Mouse (Mus musculus) liver, embryonic 16.5 days (tissue): Measurements from ENCODE around the gene Fbxo3. TPM values are rescaled to one million over a fixed set of nuclear protein-coding genes. Genes with fewer than 3 reads are reported as not detected.
A peak's percentile ranks its signal among the peaks of the same experiment; 100 is the strongest.
"Not testable (repeated sequence)": the region's sequence is repeated elsewhere in the genome, so short reads cannot be mapped to it uniquely, and the experiment has no call there.

Experiments used
- ATAC-seq: fragments of 200-750 bp; cut with Nextera tagmentation; 2 replicates; pipeline ENCODE4 v1.8.0; 2017; ENCODE audit warnings: low read depth, mild to moderate bottlenecking, moderate number of reproducible peaks, moderate library complexity
- H3K27ac ChIP-seq: fragments of 300-500 bp; sonication (generic); 2 replicates; pipeline ENCODE4 v1.5.1; 2014; ENCODE audit warnings: mild to moderate bottlenecking, low read length
- H3K27me3 ChIP-seq: fragments of 300-500 bp; sonication (generic); 2 replicates; pipeline ENCODE4 v1.6.1; 2014; ENCODE audit warnings: low read depth, low read length, mixed read lengths; ENCODE audit not compliant: control insufficient read depth, insufficient read depth
- H3K36me3 ChIP-seq: fragments of 300-500 bp; sonication (generic); 2 replicates; pipeline ENCODE4 v1.6.1; 2014; ENCODE audit warnings: mild to moderate bottlenecking; ENCODE audit not compliant: control insufficient read depth, insufficient read depth
- H3K4me1 ChIP-seq: fragments of 300-500 bp; sonication (generic); 2 replicates; pipeline ENCODE4 v1.6.1; 2014; ENCODE audit warnings: low read depth, low read length, mixed read lengths; ENCODE audit not compliant: control insufficient read depth
- H3K4me2 ChIP-seq: fragments of 300-500 bp; sonication (generic); 2 replicates; pipeline ENCODE4 v1.6.1; 2014; ENCODE audit warnings: low read depth, low read length, mixed read lengths
- H3K4me3 ChIP-seq: fragments of 300-500 bp; sonication (generic); 2 replicates; pipeline ENCODE4 v1.5.1; 2014; ENCODE audit warnings: low read depth, mild to moderate bottlenecking, low read length
- H3K9ac ChIP-seq: fragments of 300-500 bp; sonication (generic); 2 replicates; pipeline ENCODE4 v1.6.1; 2014; ENCODE audit warnings: low read depth, low read length
- H3K9me3 ChIP-seq: fragments of 300-500 bp; sonication (generic); replicated peaks from 2 replicates; pipeline ENCODE4 v1.6.1; 2016; ENCODE audit warnings: low read length; ENCODE audit not compliant: control insufficient read depth
- WGBS: fragments of 180-500 bp; shearing (Covaris S2); extraction: QIAGEN DNeasy Blood & Tissue Kit; methylation state at CpG from one replicate; pipeline ENCODE4 v1.1.7; 2014; ENCODE audit not compliant: insufficient replicate concordance; 5-methylcytosine and 5-hydroxymethylcytosine counted together
- polyA plus RNA-seq: library from polyadenylated mRNA; unstranded; fragments of >200 nt; fragmentation: Nextera tagmentation; extraction: Ambion mirVana; gene quantifications from 2 replicates; pipeline ENCODE4 v1.2.1, GENCODE M21; 2015

Fbxo3 gene
- polyA plus RNA-seq, 1 experiment from 2014 or later = 46.9 TPM

- peak overlapping the region; percentile 94 for H3K27ac ChIP-seq
- 67% methylated on average over 1 of the region's 1 CpGs for WGBS
- peaks cover 37% of the 10 kb centered on the region for H3K4me1 ChIP-seq
- H3K36me3 ChIP-seq, ATAC-seq, H3K27me3 ChIP-seq, H3K9me3 ChIP-seq: not testable (repeated sequence)
- peak overlapping the region; percentile 67 for H3K4me3 ChIP-seq
- peak overlapping the region; percentile 78 for H3K9ac ChIP-seq
- peak overlapping the region; percentile 58 for H3K4me2 ChIP-seq
These were observed 69.3 kb downstream of the Fbxo3 start for GRCm38 (mm10) chr2:104096796-104097195.

- Histone ChIP-seq H3K9ac (peak overlapping the region; percentile 78), H3K27ac (peak overlapping the region; percentile 94), H3K4me3 (peak overlapping the region; percentile 67), H3K4me1 (peaks cover 38% of the 10 kb centered on the region), H3K4me2 (peak overlapping the region; percentile 58)
- 83% methylated on average over 4 of the region's 4 CpGs for WGBS
- not testable (repeated sequence) for H3K27me3 ChIP-seq, ATAC-seq, H3K9me3 ChIP-seq, H3K36me3 ChIP-seq
These were observed 69.9 kb downstream of the Fbxo3 start for GRCm38 (mm10) chr2:104097396-104097795.

- Histone ChIP-seq H3K9me3 (no peaks in the 10 kb centered on the region), H3K4me1 (peaks cover 47% of the 10 kb centered on the region), H3K4me3 (peak overlapping the region; percentile 56), H3K9ac (peak overlapping the region; percentile 53), H3K27me3 (no peaks in the 10 kb centered on the region), H3K27ac (peak overlapping the region; percentile 94), H3K4me2 (peak overlapping the region; percentile 58), H3K36me3 (no peaks in the 10 kb centered on the region; the same call in 1 of the 2 replicates)
- 7% methylated on average over 3 of the region's 3 CpGs for WGBS
- peak; percentile 89 for ATAC-seq
These were observed 71.2 kb downstream of the Fbxo3 start for GRCm38 (mm10) chr2:104098529-104099230.

- Histone ChIP-seq H3K9me3 (no peaks in the 10 kb centered on the region), H3K4me2 (peak overlapping the region; percentile 58), H3K4me1 (peaks cover 46% of the 10 kb centered on the region), H3K9ac (peak overlapping the region; percentile 53), H3K27ac (peak overlapping the region; percentile 94), H3K4me3 (peak overlapping the region; percentile 56), H3K36me3 (no peaks in the 10 kb centered on the region; the same call in 1 of the 2 replicates), H3K27me3 (no peaks in the 10 kb centered on the region)
- WGBS = 86% methylated on average over 2 of the region's 2 CpGs
- no peak for ATAC-seq
These were observed 71.7 kb downstream of the Fbxo3 start for GRCm38 (mm10) chr2:104099231-104099585.

- H3K4me1 ChIP-seq = peaks cover 50% of the 10 kb centered on the region
- peak overlapping the region; percentile 58 for H3K4me2 ChIP-seq
- 21% methylated on average over 1 of the region's 1 CpGs for WGBS
- H3K4me3 ChIP-seq = peak overlapping the region; percentile 3; the same call in 1 of the 2 replicates
- no peak for ATAC-seq
- no peaks in the 10 kb centered on the region for H3K9me3 ChIP-seq
- no peaks in the 10 kb centered on the region; the same call in 1 of the 2 replicates for H3K36me3 ChIP-seq
- peak overlapping the region; percentile 19 for H3K9ac ChIP-seq
- peak overlapping the region; percentile 94 for H3K27ac ChIP-seq
- H3K27me3 ChIP-seq = no peaks in the 10 kb centered on the region
These were observed 72.4 kb downstream of the Fbxo3 start for GRCm38 (mm10) chr2:104099946-104100345.

GRCm38 (mm10) chr2:104104800-104105199 is 77.3 kb downstream of the Fbxo3 start:
- Histone ChIP-seq H3K27ac (no peak overlapping the region), H3K4me2 (no peak overlapping the region), H3K9me3 (no peaks in the 10 kb centered on the region), H3K9ac (no peak overlapping the region), H3K4me3 (no peak overlapping the region), H3K36me3 (peaks cover 8% of the 10 kb centered on the region; the same call in 1 of the 2 replicates), H3K27me3 (no peaks in the 10 kb centered on the region), H3K4me1 (peaks cover 44% of the 10 kb centered on the region)
- no peak for ATAC-seq
- WGBS = 71% methylated on average over 6 of the region's 6 CpGs

- not testable (repeated sequence) for H3K9ac ChIP-seq, H3K9me3 ChIP-seq, H3K27me3 ChIP-seq, H3K4me2 ChIP-seq, H3K4me3 ChIP-seq, H3K27ac ChIP-seq, ATAC-seq, H3K36me3 ChIP-seq
- 89% methylated on average over 2 of the region's 2 CpGs for WGBS
- H3K4me1 ChIP-seq = peaks cover 17% of the 10 kb centered on the region
These were observed 81.5 kb downstream of the Fbxo3 start for GRCm38 (mm10) chr2:104109021-104109420.

- Histone ChIP-seq H3K4me1 (peaks cover 16% of the 10 kb centered on the region), H3K27me3 (no peaks in the 10 kb centered on the region), H3K9ac (no peak overlapping the region), H3K4me3 (no peak overlapping the region), H3K9me3 (no peaks in the 10 kb centered on the region), H3K4me2 (no peak overlapping the region), H3K27ac (0 out of 2 replicates have a peak overlapping the region, but pooled peaks have one; percentile 42), H3K36me3 (peaks cover 8% of the 10 kb centered on the region; the same call in 1 of the 2 replicates)
- WGBS = 40% methylated on average over 2 of the region's 2 CpGs
- ATAC-seq = peak; percentile 10; the same call in 1 of the 2 replicates
These were observed 82.0 kb downstream of the Fbxo3 start for GRCm38 (mm10) chr2:104109528-104109927.

GRCm38 (mm10) chr2:104110031-104110430 is 82.5 kb downstream of the Fbxo3 start:
- no peak for ATAC-seq
- H3K36me3 ChIP-seq = peaks cover 8% of the 10 kb centered on the region; the same call in 1 of the 2 replicates
- WGBS = 61% methylated on average over 4 of the region's 4 CpGs
- H3K4me3 ChIP-seq = no peak overlapping the region
- no peak overlapping the region for H3K4me2 ChIP-seq
- no peaks in the 10 kb centered on the region for H3K27me3 ChIP-seq
- H3K4me1 ChIP-seq = peaks cover 13% of the 10 kb centered on the region
- no peak overlapping the region for H3K9ac ChIP-seq
- no peak overlapping the region for H3K27ac ChIP-seq
- no peaks in the 10 kb centered on the region for H3K9me3 ChIP-seq
